Mouse (Mus musculus) thymus, postnatal 0 days (tissue): ENCODE data around the gene Hoxd3. TPM values are rescaled to one million over a fixed set of nuclear protein-coding genes. Genes with fewer than 3 reads are reported as not detected.

Source experiments
- DNase-seq: peaks from one replicate; pipeline ENCODE4 v3.0.0-alpha.2; 2015; ENCODE audit warnings: low spot score
- polyA plus RNA-seq: library from polyadenylated mRNA; unstranded; fragments of >200 nt; fragmentation: Nextera tagmentation; extraction: Ambion mirVana; gene quantifications from 2 replicates; pipeline ENCODE4 v1.2.1, GENCODE M21; 2015

Hoxd3 gene
- polyA plus RNA-seq, 1 experiment from 2014 or later = 0.10 TPM

DNA sequence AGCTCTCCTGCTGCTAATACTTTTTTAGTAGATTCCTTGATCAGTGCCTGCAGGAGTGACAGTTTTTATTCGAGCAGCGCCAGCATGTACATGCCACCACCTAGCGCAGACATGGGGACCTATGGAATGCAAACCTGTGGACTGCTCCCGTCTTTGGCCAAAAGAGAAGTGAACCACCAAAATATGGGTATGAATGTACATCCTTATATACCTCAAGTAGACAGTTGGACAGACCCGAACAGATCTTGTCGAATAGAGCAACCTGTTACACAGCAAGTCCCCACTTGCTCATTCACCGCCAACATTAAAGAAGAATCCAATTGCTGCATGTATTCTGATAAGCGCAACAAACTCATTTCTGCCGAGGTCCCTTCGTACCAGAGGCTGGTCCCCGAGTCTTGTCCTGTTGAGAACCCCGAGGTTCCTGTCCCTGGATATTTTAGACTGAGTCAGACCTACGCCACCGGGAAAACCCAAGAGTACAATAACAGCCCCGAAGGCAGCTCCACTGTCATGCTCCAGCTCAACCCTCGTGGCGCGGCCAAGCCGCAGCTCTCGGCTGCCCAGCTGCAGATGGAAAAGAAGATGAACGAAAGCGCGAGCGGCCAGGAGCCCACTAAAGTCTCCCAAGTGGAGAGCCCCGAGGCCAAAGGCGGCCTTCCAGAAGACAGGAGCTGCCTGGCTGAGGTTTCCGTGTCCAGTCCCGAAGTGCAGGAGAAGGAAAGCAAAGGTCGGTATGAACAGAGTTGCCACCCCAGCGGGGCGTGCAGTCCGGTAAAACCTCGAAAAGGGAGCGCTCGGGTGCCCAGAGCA, 19.5 kb upstream of the Hoxd3 start:
- no peak for DNase-seq

DNA sequence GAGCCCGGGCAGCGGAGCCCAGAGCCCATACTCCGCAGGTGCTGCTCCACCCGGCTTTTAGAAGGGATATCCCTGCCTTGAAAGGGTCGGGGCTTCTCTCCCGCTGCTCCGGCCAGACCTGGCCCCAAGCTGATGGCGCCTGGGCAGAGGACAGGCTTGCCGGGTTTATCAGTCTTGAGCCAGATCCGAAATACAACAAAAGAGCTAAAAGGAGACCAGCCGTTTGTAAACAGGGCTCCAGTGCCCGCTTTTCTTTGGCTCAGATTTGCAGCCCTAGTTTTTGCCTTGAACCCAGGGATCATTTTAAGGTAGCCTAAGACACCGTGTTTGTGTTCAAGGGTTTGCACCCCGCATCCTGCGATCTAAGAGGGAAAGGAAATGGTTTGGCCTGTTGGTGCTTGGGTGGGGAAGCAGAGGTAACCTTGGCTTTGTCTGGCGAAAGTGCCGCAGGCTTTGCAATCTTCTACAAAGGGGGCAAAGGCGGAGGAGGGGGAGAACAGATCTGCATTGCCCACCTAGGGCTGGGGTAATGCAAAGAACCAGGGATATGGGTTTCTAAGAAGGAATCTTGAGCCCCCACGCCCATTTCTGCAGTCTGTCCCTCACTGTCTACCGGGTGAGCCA, 18.8 kb upstream of the Hoxd3 start:
- DNase-seq = no peak

DNA sequence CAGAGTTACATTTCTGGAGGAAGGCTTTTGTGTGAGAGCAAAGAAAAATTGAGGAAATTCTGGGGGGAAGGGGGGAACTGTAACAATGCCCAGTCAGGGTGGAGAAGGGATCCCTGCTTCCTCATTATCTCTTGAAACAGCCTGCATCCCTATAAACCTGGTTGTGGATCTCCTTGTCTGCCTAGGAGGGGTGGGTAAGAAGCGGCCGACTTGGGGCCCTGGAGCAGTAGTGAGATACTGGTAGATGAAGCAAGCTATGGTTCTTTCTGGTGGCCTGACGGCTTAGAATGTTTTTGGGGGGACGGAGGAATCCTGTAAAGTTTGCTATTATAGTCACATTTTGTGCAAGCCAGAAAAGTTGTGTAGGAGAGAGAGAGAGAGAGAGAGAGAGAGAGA, 18.3 kb upstream of the Hoxd3 start:
- DNase-seq = no peak

DNA sequence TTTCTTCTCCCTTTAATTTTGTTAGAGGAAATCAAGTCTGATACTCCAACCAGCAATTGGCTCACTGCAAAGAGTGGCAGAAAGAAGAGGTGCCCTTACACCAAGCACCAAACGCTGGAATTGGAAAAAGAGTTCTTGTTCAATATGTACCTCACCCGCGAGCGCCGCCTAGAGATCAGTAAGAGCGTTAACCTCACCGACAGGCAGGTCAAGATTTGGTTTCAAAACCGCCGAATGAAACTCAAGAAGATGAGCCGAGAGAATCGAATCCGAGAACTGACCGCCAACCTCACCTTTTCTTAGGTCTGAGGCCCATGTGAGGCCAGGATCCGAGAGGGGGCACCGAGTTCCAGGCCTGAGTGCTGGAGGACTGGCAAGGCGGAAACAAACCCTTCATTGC, 17.7 kb upstream of the Hoxd3 start:
- peak; percentile 39 for DNase-seq

DNA sequence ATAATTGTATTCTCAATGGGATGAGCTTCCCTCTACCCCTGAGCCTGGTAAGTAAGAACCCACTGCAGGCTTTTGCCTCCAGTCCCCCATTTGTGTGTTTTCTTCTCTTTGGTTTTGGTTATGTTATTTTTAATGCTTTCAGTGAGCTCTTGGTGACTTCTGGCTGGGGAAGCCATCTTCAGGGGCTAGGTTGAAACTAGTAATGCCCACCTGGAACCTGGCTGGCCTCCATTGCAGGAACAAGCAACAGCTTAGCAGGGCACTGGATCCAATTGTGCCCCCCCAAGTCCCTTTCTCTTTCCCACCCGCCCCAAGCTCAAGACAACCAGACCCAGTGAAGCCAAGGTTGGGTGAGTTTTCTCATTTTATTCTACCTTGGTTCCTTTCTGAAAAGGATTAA, 16.3 kb upstream of the Hoxd3 start:
- DNase-seq = no peak

DNA sequence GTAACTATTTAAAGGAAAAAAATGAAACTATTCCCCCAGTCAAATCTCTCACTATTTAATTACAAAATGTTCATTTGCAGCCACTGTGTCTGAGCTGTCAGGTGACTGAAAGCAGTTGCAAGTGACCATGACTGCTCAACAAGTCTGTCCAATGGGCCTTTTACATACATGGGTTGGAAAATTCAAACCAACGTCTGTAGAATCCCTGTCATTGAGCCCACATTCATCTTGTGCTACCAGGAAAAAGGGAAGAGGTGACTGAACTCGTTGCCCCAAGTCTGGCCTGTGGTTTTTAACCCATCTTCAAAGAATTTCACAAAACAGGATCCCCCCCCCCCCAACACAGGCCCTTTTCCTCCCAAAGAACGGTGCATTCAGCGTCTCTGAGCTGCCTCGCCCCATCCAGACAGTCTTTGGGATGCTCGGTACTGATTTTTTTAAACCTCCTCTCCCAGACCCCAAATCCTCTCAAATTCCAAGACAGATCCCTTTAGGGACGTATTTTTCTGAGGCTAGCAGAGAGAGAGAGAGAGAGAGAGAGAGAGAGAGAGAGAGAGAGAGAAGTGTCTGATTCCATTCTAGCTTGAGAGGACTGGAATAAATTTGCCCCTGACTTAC, 15.8 kb upstream of the Hoxd3 start:
- DNase-seq = no peak

DNA sequence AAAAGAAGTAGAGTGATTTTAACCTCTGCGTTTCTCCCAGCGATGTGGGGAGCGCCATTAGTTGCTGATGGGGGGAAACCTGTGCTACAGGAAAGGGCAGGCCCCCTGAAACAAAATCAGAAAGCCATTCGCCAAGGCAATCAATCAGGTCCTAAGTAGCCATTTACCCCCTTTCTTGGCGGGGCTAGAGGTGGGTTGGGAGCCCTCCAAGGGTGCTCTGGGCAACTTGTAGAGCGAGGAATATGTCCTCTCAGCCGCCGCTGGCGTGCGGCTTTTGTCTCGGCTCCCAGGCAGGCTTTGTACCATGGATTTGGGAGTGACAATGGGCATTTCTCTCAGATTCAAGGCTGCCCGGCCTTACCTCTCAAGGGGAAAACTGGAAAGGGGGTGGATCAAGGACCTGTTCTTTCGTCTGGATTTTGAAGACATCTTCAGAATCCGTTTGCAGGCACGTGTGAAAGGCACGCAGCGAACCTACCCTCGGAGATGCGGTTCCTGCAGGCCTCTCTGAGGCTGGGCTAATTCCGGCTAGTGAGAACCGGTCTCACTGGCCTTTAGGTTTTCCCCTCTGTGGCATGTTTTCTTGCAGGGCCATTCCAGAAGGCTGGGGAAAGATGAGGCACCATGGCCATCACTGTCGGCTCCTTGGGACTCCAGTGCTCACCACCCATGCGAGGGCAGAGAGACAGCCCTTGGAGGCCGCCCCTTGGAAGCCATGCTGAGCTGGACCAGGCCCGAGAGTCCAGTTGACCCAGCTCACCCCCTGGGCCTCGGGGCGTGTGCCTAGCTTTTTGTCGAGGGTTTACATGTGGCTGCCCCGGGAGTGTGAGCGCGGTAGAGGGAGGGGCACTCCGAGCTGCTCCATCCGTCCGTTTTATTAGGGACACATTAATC, 15.0 kb upstream of the Hoxd3 start:
- DNase-seq = no peak

DNA sequence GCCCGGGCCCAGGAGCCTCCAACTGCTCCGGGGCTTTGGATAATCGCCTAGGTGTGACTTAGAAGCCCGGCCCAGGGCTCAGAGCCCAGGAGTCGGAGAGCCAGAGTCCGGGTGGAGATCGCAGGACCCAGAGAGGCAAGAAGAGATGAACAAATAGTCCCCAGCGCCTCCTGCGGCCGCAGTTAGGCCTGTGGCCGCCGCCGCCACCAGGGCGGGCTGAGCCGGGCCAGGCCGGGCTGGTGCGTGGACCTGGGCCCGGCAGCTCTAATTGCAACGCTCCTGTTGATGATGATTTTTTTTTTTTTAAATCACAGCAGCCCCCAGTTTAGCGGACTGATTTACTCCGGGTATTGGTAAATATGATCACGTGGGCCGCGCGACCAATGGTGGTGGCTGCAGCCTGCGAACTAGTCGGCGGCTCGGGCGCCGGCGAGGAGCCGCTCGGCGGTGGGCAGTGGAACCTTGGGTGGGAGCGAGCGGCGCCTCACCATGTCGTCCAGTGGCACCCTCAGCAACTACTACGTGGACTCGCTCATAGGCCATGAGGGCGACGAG, 14.1 kb upstream of the Hoxd3 start, which contains the start of gene Hoxd9:
Hoxd9 (plus strand) TSS at position 161 of the 555 bp plus-strand sequence.
- no peak for DNase-seq

DNA sequence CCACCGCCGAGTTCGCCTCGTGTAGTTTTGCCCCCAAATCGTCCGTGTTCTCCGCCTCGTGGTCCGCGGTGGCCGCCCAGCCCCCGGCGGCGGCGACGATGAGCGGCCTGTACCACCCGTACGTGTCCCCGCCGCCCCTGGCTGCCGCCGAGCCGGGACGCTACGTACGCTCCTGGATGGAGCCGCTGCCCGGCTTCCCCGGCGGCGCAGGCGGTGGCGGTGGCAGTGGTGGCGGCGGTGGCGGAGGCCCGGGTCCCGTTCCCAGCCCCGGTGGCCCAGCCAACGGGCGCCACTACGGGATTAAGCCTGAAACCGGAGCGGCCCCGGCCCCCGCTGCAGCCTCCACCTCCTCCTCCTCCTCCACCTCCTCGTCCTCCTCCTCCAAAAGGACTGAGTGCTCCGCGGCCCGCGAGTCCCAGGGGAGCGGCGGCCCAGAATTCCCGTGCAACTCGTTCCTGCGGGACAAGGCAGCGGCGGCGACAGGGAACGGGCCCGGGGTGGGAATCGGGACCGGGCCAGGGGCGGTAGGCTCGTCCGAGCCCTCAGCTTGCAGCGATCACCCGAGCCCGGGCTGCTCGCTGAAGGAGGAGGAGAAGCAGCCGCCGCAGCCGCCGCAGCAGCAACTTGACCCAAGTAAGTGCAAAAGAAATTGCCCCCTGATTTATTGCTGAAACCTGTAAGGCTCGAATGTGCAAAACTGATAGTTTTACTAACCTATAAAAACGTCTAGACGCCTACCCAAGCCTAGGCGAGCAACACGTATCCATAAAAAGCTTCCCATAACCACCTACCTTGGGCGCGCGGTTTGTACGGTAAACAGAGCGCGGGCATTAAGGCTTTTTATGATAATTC, 13.3 kb upstream of the Hoxd3 start:
- DNase-seq = no peak

DNA sequence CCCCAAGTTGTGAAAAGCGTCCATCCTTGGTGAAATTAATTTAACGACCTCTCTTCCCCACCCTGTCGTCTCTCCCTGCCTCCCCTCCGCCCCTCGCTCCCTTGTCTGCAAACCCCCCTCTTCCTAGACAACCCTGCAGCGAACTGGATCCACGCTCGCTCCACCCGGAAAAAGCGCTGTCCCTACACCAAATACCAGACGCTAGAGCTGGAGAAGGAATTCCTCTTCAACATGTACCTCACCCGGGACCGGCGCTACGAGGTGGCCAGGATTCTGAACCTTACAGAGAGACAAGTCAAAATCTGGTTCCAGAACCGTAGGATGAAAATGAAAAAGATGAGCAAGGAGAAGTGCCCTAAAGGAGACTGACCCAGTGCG, 12.7 kb upstream of the Hoxd3 start:
- DNase-seq = no peak

DNA sequence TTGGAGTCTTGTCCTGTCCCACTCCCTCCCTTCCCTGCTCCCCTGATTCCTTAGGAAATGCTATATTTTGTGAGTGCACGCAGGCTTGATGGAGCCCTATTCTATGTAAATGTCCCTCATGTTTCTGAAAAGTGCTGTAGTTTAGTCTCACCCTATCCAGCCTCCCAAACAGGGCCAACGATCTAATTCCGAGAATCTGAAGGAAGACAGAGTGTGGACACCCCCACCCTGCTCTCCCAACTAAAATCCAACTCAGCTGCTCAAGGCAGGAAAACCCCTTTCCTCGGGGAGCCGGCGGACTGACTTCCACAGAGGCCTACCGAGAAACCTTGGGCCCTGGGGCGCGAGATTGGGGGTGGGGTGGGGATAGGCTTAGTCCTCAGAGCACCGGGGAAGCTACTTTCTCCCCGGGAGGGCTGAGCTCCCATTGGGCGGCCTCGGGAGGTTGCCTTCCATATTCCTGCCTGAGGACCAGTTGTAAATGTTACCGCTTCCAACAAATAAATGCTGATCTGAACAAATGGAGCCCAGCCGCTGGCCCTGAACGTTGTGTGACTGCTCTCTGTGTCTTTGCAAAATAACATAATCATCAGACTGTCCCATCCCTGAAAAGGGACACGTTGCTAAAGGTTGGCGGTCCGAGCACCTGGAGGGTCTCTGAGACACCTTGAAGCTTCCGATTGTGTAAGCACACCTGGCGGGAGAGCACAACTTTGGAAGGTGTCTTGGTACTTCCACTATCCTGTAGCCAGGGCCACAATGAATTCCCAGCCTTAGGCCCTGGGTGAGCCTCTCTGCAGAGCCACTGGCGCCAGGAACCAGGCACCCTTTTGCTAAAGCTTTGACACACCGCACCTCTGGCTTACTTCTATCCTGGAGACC, 11.8 kb upstream of the Hoxd3 start:
- no peak for DNase-seq

DNA sequence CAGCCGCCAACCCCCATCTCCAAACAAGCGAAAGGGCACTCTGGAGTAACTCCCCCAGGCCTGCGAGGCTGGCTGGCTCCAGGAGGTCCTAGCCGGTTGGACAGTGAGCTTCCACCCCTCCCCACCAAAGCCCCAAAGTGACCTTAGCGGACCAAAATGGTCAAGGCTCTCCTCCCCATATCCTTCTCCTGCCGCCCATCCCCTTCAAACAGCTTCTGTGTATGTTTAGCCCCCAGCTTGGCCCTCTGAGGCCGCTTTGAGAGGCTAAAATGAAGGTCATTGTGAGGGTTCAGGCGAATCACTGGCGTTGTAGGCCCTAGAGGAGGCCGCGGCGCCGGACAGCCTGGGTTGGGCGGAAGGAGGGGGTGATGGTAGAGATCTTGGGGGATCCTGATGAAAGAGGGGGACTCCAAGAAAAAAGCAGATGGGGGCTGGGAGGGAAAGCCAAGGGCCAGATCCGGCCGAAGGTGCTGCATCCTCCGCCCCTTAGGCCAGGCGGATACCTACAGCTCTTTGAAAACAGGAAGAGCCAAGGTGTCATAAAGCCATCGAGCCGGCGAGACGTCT, 11.1 kb upstream of the Hoxd3 start:
- no peak for DNase-seq

DNA sequence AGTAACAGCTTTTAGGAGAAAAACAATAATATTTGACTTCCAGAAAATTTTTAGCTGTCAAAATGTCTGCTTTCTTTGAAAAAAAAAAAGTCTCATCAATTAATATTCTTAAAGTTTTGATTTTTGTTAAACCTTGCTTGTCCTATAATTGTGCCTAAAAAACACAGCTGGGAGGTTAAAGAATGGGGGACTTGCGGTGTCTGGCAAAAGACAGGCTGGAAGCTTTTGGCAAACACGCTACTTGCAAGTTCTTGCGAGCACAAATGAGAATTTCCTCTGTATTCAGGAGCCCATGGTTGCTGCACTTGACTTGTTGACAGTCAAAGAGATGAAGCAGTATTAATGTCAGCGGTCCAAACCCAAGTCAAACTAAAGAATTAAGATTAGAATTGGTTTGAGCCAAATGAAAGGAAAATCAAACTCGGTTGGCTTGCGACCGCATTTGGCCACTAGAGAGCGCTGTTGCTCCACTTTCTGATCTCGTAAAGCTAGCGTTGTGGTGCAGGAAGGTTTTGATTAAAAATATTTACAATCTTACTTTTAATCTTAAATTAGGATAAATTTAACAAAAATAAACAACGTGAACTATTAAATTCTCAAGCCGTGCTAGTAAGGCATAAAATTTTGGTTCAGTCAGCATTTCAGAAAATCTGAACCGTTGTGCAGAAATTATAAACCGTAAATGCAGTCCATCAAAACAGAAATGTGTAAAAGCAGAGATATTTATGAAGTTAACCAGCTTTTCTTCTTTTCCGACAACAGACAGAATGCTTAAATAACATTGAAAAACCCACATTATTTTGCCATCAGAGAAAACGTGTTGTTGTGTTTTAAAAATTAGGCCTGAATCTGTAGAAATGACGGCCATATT, 9.5 kb upstream of the Hoxd3 start:
- DNase-seq = peak; percentile 67

DNA sequence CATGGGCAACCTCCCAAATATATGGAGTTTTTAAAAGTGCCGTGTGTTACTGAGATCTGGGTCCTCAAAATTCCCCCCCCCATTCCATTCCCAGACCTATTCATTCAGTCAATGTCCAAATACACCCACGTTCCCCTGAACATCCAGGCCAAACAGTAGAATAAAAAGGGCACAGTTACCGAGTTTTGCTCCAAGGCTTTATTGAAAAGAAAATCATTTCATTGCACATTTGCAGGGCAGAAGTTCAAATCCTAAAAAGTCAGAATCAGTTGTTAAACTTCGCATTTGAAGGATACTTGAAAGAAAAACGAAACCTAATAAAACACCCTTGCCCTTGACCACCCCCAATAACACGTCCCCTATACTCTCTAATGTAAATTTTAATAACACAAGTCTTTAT, 8.9 kb upstream of the Hoxd3 start:
- DNase-seq = no peak

DNA sequence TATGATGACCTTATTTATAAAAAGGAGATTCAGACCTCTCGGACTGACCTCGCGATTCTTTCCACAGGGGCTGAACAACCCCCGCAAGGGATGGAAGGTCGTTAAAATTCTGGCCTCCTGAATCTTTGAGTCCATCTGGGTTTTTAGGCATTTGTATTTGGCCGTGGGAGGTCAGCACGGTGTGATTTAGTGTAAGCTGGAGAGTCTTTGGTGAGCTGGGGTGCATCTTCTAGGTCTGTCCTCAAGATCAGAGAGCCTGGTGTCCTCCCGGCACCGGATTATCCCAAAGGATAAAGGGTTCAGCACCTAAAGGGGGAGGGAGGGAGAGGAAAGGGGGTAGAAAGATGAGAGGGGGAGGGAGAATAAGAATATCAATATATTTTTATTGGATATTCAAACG, 8.4 kb upstream of the Hoxd3 start:
- DNase-seq = no peak

DNA sequence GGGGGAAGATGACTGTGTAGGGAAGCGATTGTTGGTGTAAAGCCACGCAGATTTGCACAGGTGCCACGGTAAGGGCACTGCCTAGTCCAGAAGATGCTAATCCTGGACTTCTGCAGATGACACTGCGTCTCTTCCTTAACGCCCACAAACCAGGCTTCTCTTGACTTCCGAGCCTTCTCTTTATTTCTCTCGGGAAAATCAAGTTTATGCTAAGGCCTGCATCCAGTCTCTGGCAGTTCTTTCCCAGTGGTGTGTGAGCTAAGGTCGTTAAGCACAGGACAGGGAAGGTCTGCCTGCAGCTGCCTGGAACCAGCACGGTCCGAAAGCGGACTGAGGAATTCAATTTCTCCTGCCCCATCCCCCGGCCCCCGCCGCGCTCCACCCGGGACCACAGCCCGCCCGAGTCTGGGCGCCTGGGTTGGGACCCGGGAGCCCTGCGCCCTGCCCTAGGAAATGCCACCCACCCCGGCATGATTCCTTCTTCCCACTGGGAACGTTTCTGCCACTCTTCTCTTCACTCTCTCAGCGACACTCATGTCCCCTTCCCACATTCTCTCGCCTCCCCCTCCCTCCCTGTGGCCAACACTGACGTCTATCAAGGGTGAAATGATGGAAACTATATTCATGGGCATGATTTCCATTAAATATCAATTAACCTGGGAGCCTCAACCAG, 7.9 kb upstream of the Hoxd3 start:
- DNase-seq = no peak

DNA sequence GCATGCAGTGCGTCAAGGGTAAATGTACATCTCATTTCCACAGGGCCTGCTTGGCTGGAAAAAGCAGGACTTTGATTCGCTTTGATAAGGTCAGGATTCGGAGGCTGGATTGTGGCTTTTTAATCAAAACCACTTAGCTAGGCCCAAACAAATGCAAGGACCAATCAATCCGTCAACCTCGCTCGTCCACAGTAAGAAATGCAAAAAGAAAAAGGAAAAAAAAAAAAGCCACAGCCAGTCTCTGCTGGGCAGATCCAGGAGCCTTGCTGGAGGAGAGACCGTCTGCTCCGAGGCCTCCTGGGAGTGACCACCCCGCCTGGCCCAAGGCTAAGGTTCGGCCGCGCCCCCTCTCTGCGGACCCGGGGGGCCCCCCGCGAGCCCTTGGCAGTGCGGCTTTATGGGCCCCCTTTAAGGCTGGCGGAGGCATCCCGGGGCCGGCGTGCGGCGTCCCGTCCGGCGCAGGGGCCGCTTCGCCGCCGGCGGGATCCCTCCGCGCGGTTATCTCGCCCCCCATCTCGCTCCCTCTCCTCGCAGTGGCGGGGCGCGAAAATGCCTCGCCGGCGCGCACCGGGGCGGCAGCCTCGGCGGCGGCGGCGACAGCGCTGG, 7.2 kb upstream of the Hoxd3 start, which contains the start of gene Hoxd8:
Hoxd8 (plus strand) TSS at position 223 of the 606 bp plus-strand sequence.
- no peak for DNase-seq
